Mouse (Mus musculus) heart, embryonic 15.5 days (tissue): Measurements from ENCODE around the gene Ush1g. TPM values are rescaled to one million over a fixed set of nuclear protein-coding genes. Genes with fewer than 3 reads are reported as not detected.

Source experiments
- ATAC-seq: fragments of 200-750 bp; cut with Nextera tagmentation; replicated peaks from 2 replicates; pipeline ENCODE4 v1.8.0; 2017; ENCODE audit warnings: low read depth, moderate TSS enrichment; ENCODE audit not compliant: insufficient number of reproducible peaks, insufficient read depth, low FRiP score
- H3K27ac ChIP-seq: fragments of 300-500 bp; sonication (generic); 2 replicates; pipeline ENCODE4 v1.5.1; 2015; ENCODE audit warnings: mild to moderate bottlenecking, inconsistent platforms
- H3K27me3 ChIP-seq: fragments of 300-500 bp; sonication (generic); 2 replicates; pipeline ENCODE4 v1.6.1; 2015; ENCODE audit warnings: inconsistent platforms
- H3K36me3 ChIP-seq: fragments of 300-500 bp; sonication (generic); 2 replicates; pipeline ENCODE4 v1.6.1; 2015; ENCODE audit warnings: mild to moderate bottlenecking, inconsistent platforms
- H3K4me1 ChIP-seq: fragments of 300-500 bp; sonication (generic); replicated peaks from 2 replicates; pipeline ENCODE4 v1.6.1; 2015; ENCODE audit warnings: inconsistent platforms
- H3K4me2 ChIP-seq: fragments of 300-500 bp; sonication (generic); 2 replicates; pipeline ENCODE4 v1.6.1; 2015; ENCODE audit warnings: inconsistent platforms, mild to moderate bottlenecking, moderate library complexity
- H3K4me3 ChIP-seq: fragments of 300-500 bp; sonication (generic); 2 replicates; pipeline ENCODE4 v1.5.1; 2015; ENCODE audit warnings: mild to moderate bottlenecking, inconsistent platforms
- H3K9ac ChIP-seq: fragments of 300-500 bp; sonication (generic); 2 replicates; pipeline ENCODE4 v1.6.1; 2015; ENCODE audit warnings: mild to moderate bottlenecking, inconsistent platforms
- H3K9me3 ChIP-seq: fragments of 300-500 bp; sonication (generic); replicated peaks from 2 replicates; pipeline ENCODE4 v1.6.1; 2016; ENCODE audit warnings: inconsistent platforms
- WGBS: fragments of 180-500 bp; shearing (Covaris S2); methylation state at CpG from one replicate; pipeline ENCODE4 v1.1.7; 2015; ENCODE audit warnings: mixed read lengths; 5-methylcytosine and 5-hydroxymethylcytosine counted together
- polyA plus RNA-seq: library from polyadenylated mRNA; unstranded; fragments of >200 nt; fragmentation: Nextera tagmentation; extraction: Ambion mirVana; gene quantifications from 2 replicates; pipeline ENCODE4 v1.2.1, GENCODE M21; 2015

Ush1g gene
- polyA plus RNA-seq, 1 experiment from 2014 or later = 0.29 TPM

DNA sequence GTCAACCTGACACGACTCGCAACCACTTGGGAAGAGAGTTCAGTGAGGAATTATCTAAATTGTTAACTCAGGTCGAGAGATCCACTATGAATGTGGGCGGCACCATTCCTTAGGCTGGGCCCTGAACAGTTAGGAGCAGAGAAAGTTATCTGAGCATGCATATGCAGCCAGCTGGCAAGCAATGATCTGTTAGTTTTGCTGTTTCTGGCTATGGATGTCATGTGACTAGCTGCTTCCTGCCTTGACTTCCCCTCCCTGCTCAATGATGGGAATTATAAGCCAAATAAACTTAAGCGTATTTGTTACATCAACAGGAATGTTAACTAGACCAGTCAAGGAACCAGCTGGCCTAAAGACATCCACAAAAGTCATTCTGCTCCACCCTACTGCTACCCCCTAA lies 31.5 kb upstream of the Ush1g start:
- no peaks in the 10 kb centered on the region for H3K9me3 ChIP-seq
- H3K4me2 ChIP-seq = no peak overlapping the region
- no peak overlapping the region for H3K9ac ChIP-seq
- WGBS = 85% methylated on average over 5 of the region's 5 CpGs
- no peaks in the 10 kb centered on the region for H3K4me1 ChIP-seq
- H3K27me3 ChIP-seq = peaks cover 70% of the 10 kb centered on the region
- H3K36me3 ChIP-seq = no peaks in the 10 kb centered on the region
- no peak overlapping the region for H3K27ac ChIP-seq
- no peak overlapping the region for H3K4me3 ChIP-seq
- no peak for ATAC-seq

DNA sequence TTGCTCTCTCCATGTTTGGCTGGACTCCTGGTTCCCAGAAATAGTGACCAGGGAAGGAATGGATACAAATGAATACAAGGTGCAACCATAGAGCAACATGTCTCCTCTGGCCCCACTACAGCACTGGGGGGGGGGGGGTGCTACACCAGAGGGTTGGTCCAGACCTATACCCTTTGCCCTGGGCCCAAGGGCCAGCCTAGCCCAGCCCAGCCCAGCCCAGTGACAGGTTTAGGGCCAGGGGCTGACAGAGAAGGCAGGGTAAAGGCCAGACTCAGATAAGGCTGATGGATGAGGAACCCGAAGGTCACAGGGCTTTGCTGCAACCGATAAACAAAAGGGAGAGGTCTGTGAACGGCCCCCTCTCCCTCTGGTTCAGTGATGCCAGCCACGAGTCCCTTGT lies 28.1 kb upstream of the Ush1g start:
- no peak overlapping the region for H3K4me3 ChIP-seq
- no peak overlapping the region for H3K27ac ChIP-seq
- no peak overlapping the region for H3K4me2 ChIP-seq
- WGBS = 43% methylated on average over 4 of the region's 4 CpGs
- no peaks in the 10 kb centered on the region for H3K9me3 ChIP-seq
- no peaks in the 10 kb centered on the region for H3K36me3 ChIP-seq
- H3K27me3 ChIP-seq = peaks cover 75% of the 10 kb centered on the region
- ATAC-seq = no peak
- no peak overlapping the region for H3K9ac ChIP-seq
- H3K4me1 ChIP-seq = no peaks in the 10 kb centered on the region

GRCm38 (mm10) chr11:115348681-115349248 lies 26.9 kb upstream of the Ush1g start:
- 48% methylated on average over 17 of the region's 17 CpGs for WGBS
- H3K36me3 ChIP-seq = no peaks in the 10 kb centered on the region
- no peak overlapping the region for H3K4me2 ChIP-seq
- no peak overlapping the region for H3K9ac ChIP-seq
- H3K4me1 ChIP-seq = no peaks in the 10 kb centered on the region
- no peaks in the 10 kb centered on the region for H3K9me3 ChIP-seq
- H3K4me3 ChIP-seq = no peak overlapping the region
- 0 out of 2 replicates have a peak, but pooled peaks have one; percentile 2 for ATAC-seq
- H3K27me3 ChIP-seq = peaks cover 79% of the 10 kb centered on the region
- no peak overlapping the region for H3K27ac ChIP-seq

DNA sequence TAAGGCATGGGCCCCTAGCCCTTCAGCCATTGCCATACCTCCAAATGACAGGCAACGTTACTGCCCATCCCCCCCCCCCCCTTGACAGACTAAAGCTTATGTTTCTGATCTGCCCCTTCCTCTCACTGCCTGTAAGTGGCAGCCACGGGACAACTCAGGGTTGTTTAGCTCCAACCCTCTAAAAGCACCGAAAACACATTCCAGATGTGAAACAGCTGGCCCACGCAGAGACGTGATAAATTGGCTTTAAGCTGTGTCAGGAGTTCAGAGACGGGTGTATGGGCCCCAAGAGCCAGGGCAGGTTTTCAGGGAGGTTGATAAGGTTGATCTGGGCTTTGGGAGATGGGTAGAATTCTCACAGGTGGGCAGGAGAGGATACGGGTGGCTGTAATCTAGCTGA lies 23.7 kb upstream of the Ush1g start:
- Histone ChIP-seq H3K4me2 (no peak overlapping the region), H3K27me3 (peaks cover 84% of the 10 kb centered on the region), H3K9ac (no peak overlapping the region), H3K9me3 (no peaks in the 10 kb centered on the region), H3K4me1 (no peaks in the 10 kb centered on the region), H3K4me3 (no peak overlapping the region), H3K27ac (no peak overlapping the region), H3K36me3 (no peaks in the 10 kb centered on the region)
- 24% methylated on average over 7 of the region's 7 CpGs for WGBS
- no peak for ATAC-seq

- no peak for ATAC-seq
- WGBS = 10% methylated on average over 12 of the region's 12 CpGs
- no peak overlapping the region for H3K4me3 ChIP-seq
- no peaks in the 10 kb centered on the region for H3K9me3 ChIP-seq
- H3K27me3 ChIP-seq = peaks cover 81% of the 10 kb centered on the region
- no peak overlapping the region for H3K9ac ChIP-seq
- H3K36me3 ChIP-seq = no peaks in the 10 kb centered on the region
- no peak overlapping the region for H3K27ac ChIP-seq
- H3K4me1 ChIP-seq = no peaks in the 10 kb centered on the region
- H3K4me2 ChIP-seq = no peak overlapping the region
Measured at GRCm38 (mm10) chr11:115344967-115345366, 23.1 kb upstream of the Ush1g start.

DNA sequence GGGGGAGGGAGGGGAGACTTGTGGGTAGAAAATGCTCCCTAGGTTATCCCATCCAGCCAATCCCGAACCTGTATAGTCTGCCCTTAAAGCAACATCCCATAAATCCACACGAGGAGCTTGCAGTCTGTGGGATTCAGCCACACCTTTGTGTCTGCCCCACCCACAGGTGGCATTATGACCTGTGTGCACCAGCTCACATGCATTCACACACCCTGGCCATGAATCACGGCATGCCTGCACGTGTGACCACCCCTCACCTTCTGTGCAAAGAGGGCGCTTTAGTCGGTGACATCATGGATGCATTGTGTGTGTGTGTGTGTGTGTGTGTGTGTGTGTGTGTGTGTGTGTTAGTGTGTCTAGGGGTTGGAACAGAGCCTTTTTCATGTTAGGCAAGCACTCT lies 20.0 kb upstream of the Ush1g start:
- H3K9me3 ChIP-seq = no peaks in the 10 kb centered on the region
- ATAC-seq = no peak
- H3K36me3 ChIP-seq = no peaks in the 10 kb centered on the region
- H3K9ac ChIP-seq = no peak overlapping the region
- H3K4me3 ChIP-seq = no peak overlapping the region
- peaks cover 79% of the 10 kb centered on the region for H3K27me3 ChIP-seq
- WGBS = 69% methylated on average over 6 of the region's 6 CpGs
- H3K4me2 ChIP-seq = no peak overlapping the region
- H3K4me1 ChIP-seq = no peaks in the 10 kb centered on the region
- H3K27ac ChIP-seq = no peak overlapping the region

- ATAC-seq = no peak
Measured at GRCm38 (mm10) chr11:115341246-115341645, 19.4 kb upstream of the Ush1g start.

DNA sequence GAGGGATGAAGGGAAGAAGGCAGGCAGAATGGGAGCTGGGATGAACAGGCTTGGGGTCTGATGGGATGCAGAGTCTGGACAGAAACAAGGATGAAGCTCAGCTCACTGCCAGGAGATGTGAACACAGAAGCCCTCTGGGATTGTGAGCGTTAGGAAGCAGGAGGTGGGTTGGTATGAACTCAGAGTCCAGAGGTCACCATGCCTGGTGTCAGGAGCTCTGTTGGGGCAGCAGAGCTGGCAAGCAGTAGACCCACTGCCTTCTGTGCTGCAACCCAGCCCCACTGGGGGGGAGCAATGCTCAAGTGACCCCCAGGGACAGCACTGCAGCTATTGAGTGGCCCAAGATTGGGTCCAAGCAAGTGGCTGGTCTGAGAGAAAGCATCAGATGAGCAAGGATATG lies 16.0 kb upstream of the Ush1g start:
- 70% methylated on average over 1 of the region's 1 CpGs for WGBS
- no peak for ATAC-seq
- H3K36me3 ChIP-seq = no peaks in the 10 kb centered on the region
- no peak overlapping the region for H3K9ac ChIP-seq
- H3K4me1 ChIP-seq = 0 out of 2 replicates have a peak, but pooled peaks cover 2% of the 10 kb centered on the region
- no peaks in the 10 kb centered on the region for H3K9me3 ChIP-seq
- peaks cover 83% of the 10 kb centered on the region for H3K27me3 ChIP-seq
- H3K27ac ChIP-seq = no peak overlapping the region
- H3K4me2 ChIP-seq = no peak overlapping the region
- H3K4me3 ChIP-seq = no peak overlapping the region

More at GRCm38 (mm10) chr11:115341246-115341645, 19.4 kb upstream of the Ush1g start:
- Histone ChIP-seq H3K9ac (no peak overlapping the region), H3K36me3 (no peaks in the 10 kb centered on the region), H3K27ac (no peak overlapping the region), H3K4me2 (no peak overlapping the region), H3K27me3 (peaks cover 79% of the 10 kb centered on the region), H3K4me3 (no peak overlapping the region), H3K9me3 (no peaks in the 10 kb centered on the region), H3K4me1 (no peaks in the 10 kb centered on the region)
- WGBS = 57% methylated on average over 2 of the region's 2 CpGs

GRCm38 (mm10) chr11:115337350-115337749 lies 15.5 kb upstream of the Ush1g start:
- no peak overlapping the region for H3K4me2 ChIP-seq
- ATAC-seq = no peak
- peaks cover 84% of the 10 kb centered on the region for H3K27me3 ChIP-seq
- H3K9me3 ChIP-seq = no peaks in the 10 kb centered on the region
- 0 out of 2 replicates have a peak, but pooled peaks cover 2% of the 10 kb centered on the region for H3K4me1 ChIP-seq
- no peak overlapping the region for H3K27ac ChIP-seq
- 44% methylated on average over 3 of the region's 3 CpGs for WGBS
- no peak overlapping the region for H3K4me3 ChIP-seq
- no peak overlapping the region for H3K9ac ChIP-seq
- no peaks in the 10 kb centered on the region for H3K36me3 ChIP-seq

DNA sequence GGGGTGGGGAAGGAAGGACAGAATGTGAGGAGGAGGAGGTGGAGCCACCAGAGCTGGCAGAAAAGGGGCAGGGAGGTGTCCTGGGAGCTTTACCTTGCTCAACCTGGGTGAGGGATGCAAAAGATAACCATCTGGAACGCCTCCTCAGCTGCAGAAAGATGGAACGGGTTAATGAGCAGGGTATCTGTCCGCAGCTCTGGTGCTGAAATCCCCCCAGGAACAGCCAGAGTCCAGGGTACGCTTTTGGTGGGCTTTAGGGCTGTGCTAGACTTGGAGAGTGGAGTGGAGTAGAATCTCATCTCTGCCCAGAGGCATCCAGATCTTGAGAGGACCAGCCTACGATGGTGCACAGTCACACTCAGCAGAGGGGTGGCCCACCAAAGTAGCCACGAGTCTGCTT lies 14.3 kb upstream of the Ush1g start:
- WGBS = 16% methylated on average over 6 of the region's 6 CpGs
- Histone ChIP-seq H3K27me3 (peaks cover 87% of the 10 kb centered on the region), H3K4me3 (no peak overlapping the region), H3K4me2 (no peak overlapping the region), H3K4me1 (0 out of 2 replicates have a peak, but pooled peaks cover 2% of the 10 kb centered on the region), H3K36me3 (no peaks in the 10 kb centered on the region), H3K9ac (no peak overlapping the region), H3K9me3 (no peaks in the 10 kb centered on the region), H3K27ac (no peak overlapping the region)
- ATAC-seq = no peak

GRCm38 (mm10) chr11:115335223-115335622 lies 13.4 kb upstream of the Ush1g start:
- no peaks in the 10 kb centered on the region for H3K9me3 ChIP-seq
- H3K36me3 ChIP-seq = no peaks in the 10 kb centered on the region
- no peak overlapping the region for H3K4me3 ChIP-seq
- H3K4me1 ChIP-seq = 0 out of 2 replicates have a peak, but pooled peaks cover 2% of the 10 kb centered on the region
- peaks cover 89% of the 10 kb centered on the region for H3K27me3 ChIP-seq
- 48% methylated on average over 12 of the region's 12 CpGs for WGBS
- H3K9ac ChIP-seq = no peak overlapping the region
- no peak overlapping the region for H3K4me2 ChIP-seq
- H3K27ac ChIP-seq = no peak overlapping the region
- ATAC-seq = no peak

DNA sequence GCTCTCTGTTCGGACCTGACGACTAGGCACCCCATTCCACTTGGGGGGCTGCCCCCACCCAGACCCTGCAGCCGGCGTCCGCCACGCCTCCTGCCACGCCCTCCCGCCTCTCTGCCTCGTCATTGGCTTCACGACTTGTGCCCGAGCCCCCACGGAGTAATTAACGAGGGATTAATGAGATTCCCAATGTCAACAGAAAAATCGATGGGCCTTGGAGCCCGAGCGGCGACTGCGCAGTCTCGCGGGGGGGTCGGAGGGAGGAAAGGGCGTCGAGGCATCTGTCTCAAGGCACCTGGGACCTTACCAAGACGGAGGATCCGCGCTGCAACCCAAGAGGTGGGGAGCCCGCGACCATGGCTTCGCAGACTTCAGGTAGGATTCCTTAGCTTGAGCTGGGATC lies 12.7 kb upstream of the Ush1g start, which contains the start of gene Otop3:
Otop3 (plus strand) TSS at position 201 of the 400 bp plus-strand sequence.
- no peak within 1 kb of the TSS; the same call in 1 of the 2 replicates for H3K4me2 ChIP-seq
- 6% methylated on average over 29 of the region's 29 CpGs for WGBS

More for the DNA sequence above, 12.7 kb upstream of the Ush1g start, which contains the start of gene Otop3:
- peaks cover 91% of the 10 kb centered on the region for H3K27me3 ChIP-seq
- H3K27ac ChIP-seq = no peak within 1 kb of the TSS
- H3K4me1 ChIP-seq = 0 out of 2 replicates have a peak, but pooled peaks cover 2% of the 10 kb centered on the region
- ATAC-seq = no peak
- H3K9ac ChIP-seq = no peak within 1 kb of the TSS
- no peak within 1 kb of the TSS for H3K4me3 ChIP-seq
- H3K36me3 ChIP-seq = no peaks in the 10 kb centered on the region
- H3K9me3 ChIP-seq = no peaks in the 10 kb centered on the region
